Mouse (Mus musculus): ENCODE measurements at regions not wholly inside any gene's neighbourhood (a gene's known extent, or its start where the extent isn't known, plus 50 kb on each side); places are given as distances from the start of the nearest gene placed in this dataset.

DNA sequence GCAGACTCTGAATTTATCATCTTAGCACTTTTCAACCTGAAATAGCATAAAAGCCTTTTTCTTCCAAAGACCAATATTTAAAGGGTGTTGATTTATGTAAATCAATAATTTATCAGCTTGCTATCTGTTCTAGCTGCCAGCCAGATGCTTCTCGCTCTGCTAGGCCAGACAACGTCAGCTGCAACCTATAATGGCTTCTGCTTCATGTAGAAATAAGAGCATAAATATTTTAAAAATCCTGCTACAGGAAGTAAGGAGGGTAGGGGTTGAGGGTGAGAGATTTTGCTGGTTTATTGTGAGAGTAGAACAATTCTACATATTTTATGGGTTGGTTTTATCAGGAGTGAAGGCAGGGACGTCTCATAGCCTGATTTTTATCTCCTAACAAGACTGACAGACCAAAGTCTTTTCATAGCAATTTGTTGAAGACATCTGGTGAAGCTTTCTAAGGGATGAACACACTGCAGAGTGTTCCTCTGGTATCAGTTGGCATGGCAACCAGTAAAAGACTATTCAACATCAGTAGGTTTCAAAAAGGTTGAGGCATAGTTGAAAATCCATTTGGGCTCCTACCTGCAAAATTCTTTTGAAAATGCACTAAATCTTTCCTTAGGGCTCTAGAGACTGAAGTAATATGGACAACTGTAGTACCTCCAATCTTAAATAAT lies 456.7 kb downstream of the Isl1 start:
- no peak for TF ChIP-seq POLR2A (IDR thresholded peaks at IDR 0.05; ENCODE audit: insufficient read depth, low read length)
- no peak for TF ChIP-seq CTCF (IDR thresholded peaks at IDR 0.05; ENCODE audit: low read depth, low read length)
- Histone ChIP-seq H3K4me3 (ENCODE audit: low read depth, low read length) (no peak overlapping the region), H3K36me3 (ENCODE audit: control insufficient read depth, insufficient read depth, low read length, poor library complexity, severe bottlenecking) (no peaks in the 10 kb centered on the region), H3K27me3 (ENCODE audit: control insufficient read depth, insufficient read depth, low read length, poor library complexity, severe bottlenecking) (no peaks in the 10 kb centered on the region), H3K9me3 (replicated peaks; ENCODE audit: control insufficient read depth, insufficient read depth, low read length, poor library complexity, severe bottlenecking) (no peaks in the 10 kb centered on the region), H3K9ac (ENCODE audit: low read depth, poor library complexity, severe bottlenecking) (no peak overlapping the region), H3K27ac (ENCODE audit: insufficient read depth, low read length) (no peak overlapping the region), H3K4me1 (ENCODE audit: control insufficient read depth, insufficient read depth, low read length) (no peaks in the 10 kb centered on the region)

DNA sequence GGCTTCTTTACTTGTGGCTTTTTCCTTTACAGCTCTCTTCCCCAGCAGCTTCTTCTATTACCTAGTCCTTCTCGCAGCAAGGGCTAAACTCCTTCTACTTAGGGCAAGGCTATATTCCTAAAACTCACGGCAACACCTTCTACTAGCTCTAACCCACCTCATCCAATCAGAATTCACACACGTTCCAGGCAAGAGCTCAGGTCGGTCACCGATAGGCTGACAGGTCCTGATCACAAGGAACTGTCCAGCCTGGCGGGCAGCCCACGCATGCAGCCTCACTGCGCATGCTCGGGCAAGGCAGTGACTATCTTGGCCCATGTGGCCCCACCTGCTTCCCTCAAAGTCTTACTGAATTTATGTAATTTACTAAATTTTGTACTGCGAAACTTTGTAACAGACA lies 466.4 kb downstream of the Isl1 start:
- no peak overlapping the region for H3K9ac ChIP-seq (ENCODE audit: low read depth, poor library complexity, severe bottlenecking)
- no peaks in the 10 kb centered on the region for H3K4me1 ChIP-seq (ENCODE audit: control insufficient read depth, insufficient read depth, low read length)
- TF ChIP-seq POLR2A (IDR thresholded peaks at IDR 0.05; ENCODE audit: insufficient read depth, low read length): no peak
- TF ChIP-seq CTCF (IDR thresholded peaks at IDR 0.05; ENCODE audit: low read depth, low read length): no peak
- no peak for TF ChIP-seq EP300 (IDR thresholded peaks at IDR 0.05; ENCODE audit: insufficient read depth, low read depth, low read length)
- H3K27me3 ChIP-seq (ENCODE audit: control insufficient read depth, insufficient read depth, low read length, poor library complexity, severe bottlenecking): no peaks in the 10 kb centered on the region
- no peak overlapping the region for H3K27ac ChIP-seq (ENCODE audit: insufficient read depth, low read length)
- no peaks in the 10 kb centered on the region for H3K36me3 ChIP-seq (ENCODE audit: control insufficient read depth, insufficient read depth, low read length, poor library complexity, severe bottlenecking)
- no peak overlapping the region for H3K4me3 ChIP-seq (ENCODE audit: low read depth, low read length)
- no peaks in the 10 kb centered on the region for H3K9me3 ChIP-seq (replicated peaks; ENCODE audit: control insufficient read depth, insufficient read depth, low read length, poor library complexity, severe bottlenecking)

GRCm38 (mm10) chr13:115836203-115836768 lies 473.2 kb downstream of the Isl1 start:
- no peak overlapping the region for H3K27ac ChIP-seq (ENCODE audit: insufficient read depth, low read length)
- no peak overlapping the region for H3K4me3 ChIP-seq (ENCODE audit: low read depth, low read length)
- TF ChIP-seq EP300 (IDR thresholded peaks at IDR 0.05; ENCODE audit: insufficient read depth, low read depth, low read length): no peak
- no peak for TF ChIP-seq POLR2A (IDR thresholded peaks at IDR 0.05; ENCODE audit: insufficient read depth, low read length)
- TF ChIP-seq CTCF (IDR thresholded peaks at IDR 0.05; ENCODE audit: low read depth, low read length): no peak
- H3K9ac ChIP-seq (ENCODE audit: low read depth, poor library complexity, severe bottlenecking): no peak overlapping the region
- H3K9me3 ChIP-seq (replicated peaks; ENCODE audit: control insufficient read depth, insufficient read depth, low read length, poor library complexity, severe bottlenecking): no peaks in the 10 kb centered on the region
- no peaks in the 10 kb centered on the region for H3K36me3 ChIP-seq (ENCODE audit: control insufficient read depth, insufficient read depth, low read length, poor library complexity, severe bottlenecking)
- no peaks in the 10 kb centered on the region for H3K27me3 ChIP-seq (ENCODE audit: control insufficient read depth, insufficient read depth, low read length, poor library complexity, severe bottlenecking)
- no peaks in the 10 kb centered on the region for H3K4me1 ChIP-seq (ENCODE audit: control insufficient read depth, insufficient read depth, low read length)

DNA sequence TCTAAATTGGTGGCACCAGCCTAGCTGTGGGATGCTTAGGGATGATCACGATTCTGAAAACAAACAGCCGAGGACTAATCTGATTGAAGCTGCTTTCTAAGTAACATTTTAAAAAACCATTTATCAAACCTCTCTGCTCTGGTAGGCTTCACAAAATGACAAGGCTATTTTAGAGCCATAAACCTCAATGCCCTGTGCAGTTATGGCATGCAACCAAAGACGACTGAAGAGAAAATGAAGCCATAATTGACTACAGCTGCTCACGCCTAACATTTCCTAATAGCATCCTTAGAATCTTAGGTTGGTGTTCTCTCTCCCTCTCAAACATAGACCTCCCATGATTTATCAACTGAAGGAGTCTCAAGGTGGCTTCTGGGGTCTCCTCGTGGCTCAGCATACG lies 484.3 kb downstream of the Isl1 start:
- Histone ChIP-seq H3K27me3 (ENCODE audit: control insufficient read depth, insufficient read depth, low read length, poor library complexity, severe bottlenecking) (no peaks in the 10 kb centered on the region), H3K9ac (ENCODE audit: low read depth, poor library complexity, severe bottlenecking) (no peak overlapping the region), H3K4me3 (ENCODE audit: low read depth, low read length) (no peak overlapping the region), H3K4me1 (ENCODE audit: control insufficient read depth, insufficient read depth, low read length) (no peaks in the 10 kb centered on the region), H3K36me3 (ENCODE audit: control insufficient read depth, insufficient read depth, low read length, poor library complexity, severe bottlenecking) (no peaks in the 10 kb centered on the region), H3K9me3 (replicated peaks; ENCODE audit: control insufficient read depth, insufficient read depth, low read length, poor library complexity, severe bottlenecking) (no peaks in the 10 kb centered on the region), H3K27ac (ENCODE audit: insufficient read depth, low read length) (no peak overlapping the region)
- TF ChIP-seq CTCF (IDR thresholded peaks at IDR 0.05; ENCODE audit: low read depth, low read length) (no peak), EP300 (IDR thresholded peaks at IDR 0.05; ENCODE audit: insufficient read depth, low read depth, low read length) (no peak), POLR2A (IDR thresholded peaks at IDR 0.05; ENCODE audit: insufficient read depth, low read length) (no peak)

DNA sequence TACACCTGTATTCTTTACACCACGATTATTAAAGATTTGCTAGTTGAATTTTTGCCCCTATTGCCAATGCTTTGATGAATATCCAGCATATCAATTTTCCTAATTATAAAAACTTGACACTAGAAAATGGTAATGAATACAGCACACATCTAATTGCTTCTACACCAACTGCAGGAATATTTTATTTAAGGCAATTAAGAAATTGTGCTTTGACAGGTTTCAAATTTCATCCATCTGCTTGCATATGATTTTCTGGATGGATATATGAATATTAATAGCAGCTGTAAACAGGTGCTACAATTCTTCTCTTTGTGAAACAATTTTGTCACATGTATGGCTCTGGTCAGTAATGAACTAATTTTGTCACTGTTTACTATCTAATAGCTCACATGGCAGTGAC lies 487.0 kb downstream of the Isl1 start:
- Histone ChIP-seq H3K4me3 (ENCODE audit: low read depth, low read length) (no peak overlapping the region), H3K36me3 (ENCODE audit: control insufficient read depth, insufficient read depth, low read length, poor library complexity, severe bottlenecking) (no peaks in the 10 kb centered on the region), H3K27ac (ENCODE audit: insufficient read depth, low read length) (no peak overlapping the region), H3K4me1 (ENCODE audit: control insufficient read depth, insufficient read depth, low read length) (no peaks in the 10 kb centered on the region), H3K9ac (ENCODE audit: low read depth, poor library complexity, severe bottlenecking) (no peak overlapping the region), H3K27me3 (ENCODE audit: control insufficient read depth, insufficient read depth, low read length, poor library complexity, severe bottlenecking) (no peaks in the 10 kb centered on the region), H3K9me3 (replicated peaks; ENCODE audit: control insufficient read depth, insufficient read depth, low read length, poor library complexity, severe bottlenecking) (no peaks in the 10 kb centered on the region)
- no peak for TF ChIP-seq POLR2A (IDR thresholded peaks at IDR 0.05; ENCODE audit: insufficient read depth, low read length)
- no peak for TF ChIP-seq CTCF (IDR thresholded peaks at IDR 0.05; ENCODE audit: low read depth, low read length)
- no peak for TF ChIP-seq EP300 (IDR thresholded peaks at IDR 0.05; ENCODE audit: insufficient read depth, low read depth, low read length)

- TF ChIP-seq POLR2A (IDR thresholded peaks at IDR 0.05; ENCODE audit: insufficient read depth, low read length): no peak
- TF ChIP-seq CTCF (IDR thresholded peaks at IDR 0.05; ENCODE audit: low read depth, low read length): no peak
- no peak for TF ChIP-seq EP300 (IDR thresholded peaks at IDR 0.05; ENCODE audit: insufficient read depth, low read depth, low read length)
- H3K36me3 ChIP-seq (ENCODE audit: control insufficient read depth, insufficient read depth, low read length, poor library complexity, severe bottlenecking): no peaks in the 10 kb centered on the region
Measured at GRCm38 (mm10) chr13:115814211-115814610, 495.3 kb downstream of the Isl1 start.

More at GRCm38 (mm10) chr13:115814211-115814610, 495.3 kb downstream of the Isl1 start:
- Histone ChIP-seq H3K4me1 (ENCODE audit: control insufficient read depth, insufficient read depth, low read length) (no peaks in the 10 kb centered on the region), H3K9me3 (replicated peaks; ENCODE audit: control insufficient read depth, insufficient read depth, low read length, poor library complexity, severe bottlenecking) (no peaks in the 10 kb centered on the region), H3K27me3 (ENCODE audit: control insufficient read depth, insufficient read depth, low read length, poor library complexity, severe bottlenecking) (no peaks in the 10 kb centered on the region), H3K9ac (ENCODE audit: low read depth, poor library complexity, severe bottlenecking) (no peak overlapping the region), H3K4me3 (ENCODE audit: low read depth, low read length) (no peak overlapping the region), H3K27ac (ENCODE audit: insufficient read depth, low read length) (no peak overlapping the region)

Data from ES-Bruce4 (cell line).